Mouse (Mus musculus) neural tube, embryonic 15.5 days (tissue): Measurements from ENCODE around the gene Hes2. TPM values are rescaled to one million over a fixed set of nuclear protein-coding genes. Genes with fewer than 3 reads are reported as not detected.

Experiments
- ATAC-seq: fragments of 200-750 bp; cut with Nextera tagmentation; 2 replicates; pipeline ENCODE4 v1.8.0; 2017; ENCODE audit warnings: mild to moderate bottlenecking, moderate TSS enrichment, moderate library complexity; ENCODE audit not compliant: low FRiP score
- H3K27ac ChIP-seq: fragments of 300-500 bp; sonication (generic); replicated peaks from 2 replicates; pipeline ENCODE4 v1.5.1; 2015; ENCODE audit warnings: mild to moderate bottlenecking, inconsistent platforms
- H3K27me3 ChIP-seq: fragments of 300-500 bp; sonication (generic); replicated peaks from 2 replicates; pipeline ENCODE4 v1.6.1; 2015; ENCODE audit warnings: inconsistent platforms
- H3K36me3 ChIP-seq: fragments of 300-500 bp; sonication (generic); 2 replicates; pipeline ENCODE4 v1.6.1; 2015; ENCODE audit warnings: inconsistent platforms
- H3K4me1 ChIP-seq: fragments of 300-500 bp; sonication (generic); 2 replicates; pipeline ENCODE4 v1.6.1; 2015; ENCODE audit warnings: inconsistent platforms
- H3K4me2 ChIP-seq: fragments of 300-500 bp; sonication (generic); 2 replicates; pipeline ENCODE4 v1.6.1; 2015; ENCODE audit warnings: inconsistent platforms, mild to moderate bottlenecking, moderate library complexity
- H3K4me3 ChIP-seq: fragments of 300-500 bp; sonication (generic); replicated peaks from 2 replicates; pipeline ENCODE4 v1.5.1; 2015; ENCODE audit warnings: mild to moderate bottlenecking, inconsistent platforms
- H3K9ac ChIP-seq: fragments of 300-500 bp; sonication (generic); replicated peaks from 2 replicates; pipeline ENCODE4 v1.6.1; 2015; ENCODE audit warnings: mild to moderate bottlenecking, inconsistent platforms
- H3K9me3 ChIP-seq: fragments of 300-500 bp; sonication (generic); replicated peaks from 2 replicates; pipeline ENCODE4 v1.6.1; 2016; ENCODE audit warnings: inconsistent platforms
- WGBS: fragments of 180-500 bp; shearing (Covaris S2); methylation state at CpG from one replicate; pipeline ENCODE4 v1.1.7; 2015; ENCODE audit warnings: mixed read lengths; 5-methylcytosine and 5-hydroxymethylcytosine counted together
- polyA plus RNA-seq: library from polyadenylated mRNA; unstranded; fragments of >200 nt; fragmentation: Nextera tagmentation; extraction: Ambion mirVana; gene quantifications from 2 replicates; pipeline ENCODE4 v1.2.1, GENCODE M21; 2015

Hes2 gene
- not detected in 2 replicates for polyA plus RNA-seq

GRCm38 (mm10) chr4:152158585-152159284, at the start of gene Hes2:
TSS of gene Hes2 (plus strand) at chr4:152158867.
- Histone ChIP-seq H3K4me3 (peak within 1 kb of the TSS; percentile 16), H3K27me3 (peaks cover 83% of the 10 kb centered on the region)

DNA sequence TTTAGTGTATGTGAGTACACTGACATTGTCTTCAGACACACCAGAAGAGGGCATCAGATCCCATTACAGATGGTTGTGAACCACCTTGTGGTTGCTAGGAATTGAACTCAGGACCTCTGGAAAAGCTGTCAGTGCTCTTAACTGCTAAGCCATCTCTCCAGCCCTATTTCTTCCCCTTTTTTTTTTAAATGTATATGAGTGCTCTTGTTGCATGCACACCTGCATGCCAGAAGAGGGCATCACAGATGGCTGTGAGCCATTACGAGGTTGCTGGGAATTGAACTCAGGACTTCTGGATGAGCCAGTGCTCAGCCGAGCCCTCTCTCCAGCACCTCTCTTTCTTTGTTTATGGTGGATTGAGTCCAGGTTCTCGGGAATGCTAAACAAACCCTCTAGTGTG, 49.2 kb upstream of the Hes2 start:
- H3K27me3 ChIP-seq = peaks cover 13% of the 10 kb centered on the region
- peaks cover 20% of the 10 kb centered on the region for H3K4me1 ChIP-seq
- ATAC-seq = no peak
- H3K4me3 ChIP-seq = no peak overlapping the region
- no peak overlapping the region for H3K4me2 ChIP-seq
- no peaks in the 10 kb centered on the region for H3K9me3 ChIP-seq
- H3K27ac ChIP-seq = no peak overlapping the region
- H3K36me3 ChIP-seq = peaks cover 34% of the 10 kb centered on the region
- 86% methylated on average over 3 of the region's 3 CpGs for WGBS
- H3K9ac ChIP-seq = no peak overlapping the region

More at GRCm38 (mm10) chr4:152158585-152159284, at the start of gene Hes2:
- Histone ChIP-seq H3K9ac (no peak within 1 kb of the TSS), H3K4me2 (peak within 1 kb of the TSS; percentile 39), H3K27ac (no peak within 1 kb of the TSS), H3K9me3 (no peaks in the 10 kb centered on the region), H3K4me1 (peaks cover 27% of the 10 kb centered on the region), H3K36me3 (no peaks in the 10 kb centered on the region)
- ATAC-seq = no peak
- 4% methylated on average over 35 of the region's 35 CpGs for WGBS

DNA sequence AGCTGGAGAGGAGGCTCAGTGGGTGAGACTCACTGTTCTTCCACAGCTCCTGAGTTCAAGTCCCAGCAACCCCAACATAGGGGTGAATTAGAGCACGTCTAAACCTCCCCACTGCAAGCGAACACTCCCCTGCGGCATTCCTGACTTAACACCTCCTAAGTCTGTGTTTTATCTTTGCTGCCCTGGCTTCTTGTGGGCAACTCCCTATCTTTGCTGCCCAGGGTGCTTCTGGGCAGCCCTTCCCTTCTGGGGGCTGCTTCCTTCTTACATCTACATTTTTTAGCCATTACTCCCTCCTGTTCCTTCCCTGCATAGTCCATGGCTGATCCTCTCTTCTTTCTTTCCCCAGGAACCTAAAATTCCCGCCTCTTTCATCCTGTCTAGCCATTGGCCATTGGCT, 48.0 kb upstream of the Hes2 start:
- no peaks in the 10 kb centered on the region for H3K9me3 ChIP-seq
- WGBS = 89% methylated on average over 4 of the region's 4 CpGs

DNA sequence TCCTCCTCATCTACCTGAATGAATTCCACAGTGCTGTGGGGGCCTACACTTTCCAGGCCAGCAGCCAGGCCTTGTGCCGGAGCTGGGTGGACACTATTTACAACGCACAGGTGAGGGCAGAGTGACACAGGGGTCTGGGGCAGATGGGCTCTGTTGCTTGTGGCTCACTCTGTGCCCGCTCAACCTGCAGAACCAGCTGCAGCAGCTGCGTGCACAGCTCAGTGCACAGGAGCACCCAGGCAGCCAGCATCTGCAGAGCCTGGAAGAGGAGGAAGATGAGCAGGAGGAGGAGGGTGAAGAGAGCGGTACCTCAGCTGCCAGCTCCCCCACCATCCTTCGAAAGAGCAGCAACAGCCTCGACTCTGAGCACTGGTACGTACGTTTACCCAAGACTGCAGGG, 46.3 kb upstream of the Hes2 start:
- Histone ChIP-seq H3K4me3 (no peak overlapping the region), H3K36me3 (peaks cover 29% of the 10 kb centered on the region), H3K4me2 (no peak overlapping the region), H3K4me1 (peaks cover 29% of the 10 kb centered on the region), H3K9me3 (no peaks in the 10 kb centered on the region), H3K9ac (no peak overlapping the region), H3K27me3 (peaks cover 37% of the 10 kb centered on the region), H3K27ac (no peak overlapping the region)
- ATAC-seq = no peak
- WGBS = 87% methylated on average over 9 of the region's 9 CpGs

More for the DNA sequence above, 48.0 kb upstream of the Hes2 start:
- ATAC-seq = no peak
- no peak overlapping the region for H3K27ac ChIP-seq
- peaks cover 24% of the 10 kb centered on the region for H3K27me3 ChIP-seq
- peaks cover 22% of the 10 kb centered on the region for H3K4me1 ChIP-seq
- peaks cover 34% of the 10 kb centered on the region for H3K36me3 ChIP-seq
- no peak overlapping the region for H3K4me2 ChIP-seq
- no peak overlapping the region for H3K9ac ChIP-seq
- H3K4me3 ChIP-seq = no peak overlapping the region

- ATAC-seq = no peak
- no peak overlapping the region for H3K4me3 ChIP-seq
- 51% methylated on average over 16 of the region's 16 CpGs for WGBS
- H3K27ac ChIP-seq = no peak overlapping the region
- no peak overlapping the region for H3K4me2 ChIP-seq
- peaks cover 55% of the 10 kb centered on the region for H3K27me3 ChIP-seq
- H3K9ac ChIP-seq = no peak overlapping the region
- peaks cover 12% of the 10 kb centered on the region for H3K4me1 ChIP-seq
- H3K9me3 ChIP-seq = no peaks in the 10 kb centered on the region
- peaks cover 29% of the 10 kb centered on the region for H3K36me3 ChIP-seq
Measured at GRCm38 (mm10) chr4:152114080-152114479, 44.6 kb upstream of the Hes2 start.

DNA sequence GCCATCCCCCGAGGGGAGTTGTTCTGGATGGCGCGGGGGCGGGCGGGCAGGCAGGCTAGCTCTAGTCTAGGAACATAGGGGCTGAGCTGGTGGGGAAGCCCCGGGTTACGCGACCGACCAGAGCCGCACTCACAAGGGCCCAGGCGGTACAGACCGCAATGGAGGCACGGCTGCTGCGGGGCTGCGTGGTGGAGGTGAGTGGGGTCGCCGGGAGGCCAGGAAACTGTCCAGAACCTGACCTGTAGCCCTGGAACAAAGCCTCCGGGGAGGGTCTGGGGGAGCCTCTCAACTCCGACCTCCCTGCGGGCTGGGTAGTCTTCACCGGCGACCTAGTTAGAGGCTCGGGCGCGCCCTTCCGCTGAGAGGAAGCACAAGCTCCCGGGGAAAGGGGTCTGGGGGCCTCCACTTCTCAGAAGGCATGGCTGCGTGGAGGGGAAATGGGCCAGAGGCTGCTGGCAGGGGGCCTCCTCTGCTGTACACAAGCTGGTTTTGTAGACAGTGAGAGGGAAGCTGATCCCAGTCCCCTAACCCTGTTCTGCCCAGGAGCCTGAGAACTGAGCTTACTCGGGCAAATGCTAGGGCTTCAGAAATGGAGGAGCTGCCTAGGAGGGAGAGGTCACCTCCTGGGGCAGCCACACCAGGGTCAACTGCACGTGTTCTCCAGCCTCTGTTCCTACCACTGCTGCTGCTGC, 42.6 kb upstream of the Hes2 start, which contains the start of gene Tnfrsf25:
TSS of gene Tnfrsf25 (plus strand) at position 14 of the 692 bp plus-strand sequence.
- Histone ChIP-seq H3K9me3 (no peaks in the 10 kb centered on the region), H3K4me2 (peak within 1 kb of the TSS; percentile 29), H3K27ac (no peak within 1 kb of the TSS), H3K9ac (no peak within 1 kb of the TSS), H3K4me3 (no peak within 1 kb of the TSS), H3K4me1 (peaks cover 29% of the 10 kb centered on the region), H3K27me3 (peaks cover 74% of the 10 kb centered on the region), H3K36me3 (peaks cover 17% of the 10 kb centered on the region)
- no peak for ATAC-seq
- WGBS = 4% methylated on average over 30 of the region's 30 CpGs

DNA sequence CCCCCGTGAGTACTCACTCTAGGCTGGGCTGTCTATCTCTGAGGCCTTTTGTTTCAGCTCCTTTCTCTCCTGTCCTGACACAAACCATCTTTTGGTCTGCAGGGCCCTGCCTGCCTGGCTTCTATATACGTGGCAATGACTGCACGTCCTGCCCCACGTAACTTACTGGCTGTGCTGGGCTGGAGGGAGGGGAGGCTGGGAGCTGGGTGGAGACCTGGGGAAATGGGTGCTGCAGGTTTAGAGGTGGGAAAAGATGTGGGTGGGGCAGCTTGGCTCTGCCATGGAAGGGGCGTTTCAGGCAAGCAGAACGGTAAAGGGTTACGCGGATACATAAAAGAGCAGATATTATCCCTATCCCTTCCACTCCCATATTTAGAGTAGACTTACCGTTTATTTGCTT, 41.1 kb upstream of the Hes2 start:
- H3K4me3 ChIP-seq = no peak overlapping the region
- peaks cover 89% of the 10 kb centered on the region for H3K27me3 ChIP-seq
- no peaks in the 10 kb centered on the region for H3K9me3 ChIP-seq
- H3K27ac ChIP-seq = no peak overlapping the region
- H3K9ac ChIP-seq = no peak overlapping the region
- peaks cover 5% of the 10 kb centered on the region for H3K36me3 ChIP-seq
- H3K4me1 ChIP-seq = peaks cover 33% of the 10 kb centered on the region
- no peak for ATAC-seq
- H3K4me2 ChIP-seq = no peak overlapping the region
- WGBS = 68% methylated on average over 9 of the region's 9 CpGs

- ATAC-seq = no peak
- Histone ChIP-seq H3K9me3 (no peaks in the 10 kb centered on the region), H3K4me1 (peaks cover 33% of the 10 kb centered on the region), H3K27ac (no peak overlapping the region), H3K4me2 (peak overlapping the region; percentile 46), H3K4me3 (peak overlapping the region; percentile 18), H3K36me3 (no peaks in the 10 kb centered on the region), H3K9ac (no peak overlapping the region), H3K27me3 (peaks cover 99% of the 10 kb centered on the region)
- 5% methylated on average over 39 of the region's 39 CpGs for WGBS
Measured at GRCm38 (mm10) chr4:152119396-152120292, 39.0 kb upstream of the Hes2 start.

GRCm38 (mm10) chr4:152120311-152121182, 38.1 kb upstream of the Hes2 start:
- H3K27ac ChIP-seq = no peak overlapping the region
- H3K9me3 ChIP-seq = no peaks in the 10 kb centered on the region
- no peak overlapping the region for H3K9ac ChIP-seq
- H3K27me3 ChIP-seq = peaks cover 99% of the 10 kb centered on the region
- peaks cover 39% of the 10 kb centered on the region for H3K4me1 ChIP-seq
- no peak for ATAC-seq
- H3K4me2 ChIP-seq = peak overlapping the region; percentile 29
- H3K36me3 ChIP-seq = no peaks in the 10 kb centered on the region
- 2% methylated on average over 31 of the region's 31 CpGs for WGBS
- no peak overlapping the region; the same call in 1 of the 2 replicates for H3K4me3 ChIP-seq

DNA sequence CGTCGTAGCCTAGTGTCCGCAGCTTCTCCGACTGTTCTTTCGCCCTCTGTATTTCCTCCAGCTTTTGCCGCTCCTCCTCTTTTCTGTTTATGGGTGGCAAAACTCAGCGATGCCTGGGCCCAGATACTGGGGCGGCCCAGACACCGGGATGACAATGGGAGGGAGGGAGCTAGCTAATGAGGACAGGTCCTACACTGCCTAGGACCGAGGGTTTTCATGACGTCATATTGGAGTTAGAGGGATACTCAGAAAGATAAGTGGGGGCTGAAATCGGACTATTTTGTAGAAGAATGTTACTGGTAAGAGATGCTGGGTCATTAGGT, 37.5 kb upstream of the Hes2 start:
- H3K36me3 ChIP-seq = no peaks in the 10 kb centered on the region
- ATAC-seq = no peak
- H3K27ac ChIP-seq = no peak overlapping the region
- H3K9ac ChIP-seq = no peak overlapping the region
- H3K4me1 ChIP-seq = peaks cover 39% of the 10 kb centered on the region
- no peak overlapping the region; the same call in 1 of the 2 replicates for H3K4me3 ChIP-seq
- no peaks in the 10 kb centered on the region for H3K9me3 ChIP-seq
- 3% methylated on average over 12 of the region's 12 CpGs for WGBS
- H3K27me3 ChIP-seq = peaks cover 99% of the 10 kb centered on the region
- H3K4me2 ChIP-seq = peak overlapping the region; percentile 29
